Mouse (Mus musculus) neural tube, embryonic 12.5 days (tissue): Measurements from ENCODE around the gene Rft1. TPM values are rescaled to one million over a fixed set of nuclear protein-coding genes. Genes with fewer than 3 reads are reported as not detected.

Experiments used
- ATAC-seq: fragments of 200-750 bp; cut with Nextera tagmentation; 2 replicates; pipeline ENCODE4 v1.8.0; 2017; ENCODE audit warnings: low read depth, mild to moderate bottlenecking, moderate TSS enrichment, moderate library complexity; ENCODE audit not compliant: low FRiP score
- H3K27ac ChIP-seq: fragments of 300-500 bp; sonication (generic); 2 replicates; pipeline ENCODE4 v1.5.1; 2016
- H3K27me3 ChIP-seq: fragments of 300-500 bp; sonication (generic); replicated peaks from 2 replicates; pipeline ENCODE4 v1.6.1; 2016; ENCODE audit warnings: mild to moderate bottlenecking
- H3K36me3 ChIP-seq: fragments of 300-500 bp; sonication (generic); 2 replicates; pipeline ENCODE4 v1.6.1; 2016; ENCODE audit warnings: mild to moderate bottlenecking
- H3K4me1 ChIP-seq: fragments of 300-500 bp; sonication (generic); 2 replicates; pipeline ENCODE4 v1.6.1; 2016
- H3K4me2 ChIP-seq: fragments of 300-500 bp; sonication (generic); replicated peaks from 2 replicates; pipeline ENCODE4 v1.6.1; 2016; ENCODE audit warnings: mild to moderate bottlenecking
- H3K4me3 ChIP-seq: fragments of 300-500 bp; sonication (generic); 2 replicates; pipeline ENCODE4 v1.5.1; 2016
- H3K9ac ChIP-seq: fragments of 300-500 bp; sonication (generic); 2 replicates; pipeline ENCODE4 v1.6.1; 2016; ENCODE audit warnings: mild to moderate bottlenecking
- H3K9me3 ChIP-seq: fragments of 300-500 bp; sonication (generic); 2 replicates; pipeline ENCODE4 v1.6.1; 2016; ENCODE audit warnings: mild to moderate bottlenecking
- WGBS: fragments of 180-500 bp; shearing (Covaris S2); methylation state at CpG from one replicate; pipeline ENCODE4 v1.1.7; 2016; 5-methylcytosine and 5-hydroxymethylcytosine counted together
- polyA plus RNA-seq: library from polyadenylated mRNA; unstranded; fragments of >200 nt; fragmentation: Nextera tagmentation; extraction: Ambion mirVana; gene quantifications from 2 replicates; pipeline ENCODE4 v1.2.1, GENCODE M21; 2016

Gene Rft1
- polyA plus RNA-seq, 1 experiment from 2014 or later, result 13.5 TPM

GRCm38 (mm10) chr14:30633708-30634107, 20.5 kb upstream of the Rft1 start:
- Histone ChIP-seq H3K4me2 (no peak overlapping the region), H3K9me3 (no peaks in the 10 kb centered on the region), H3K4me1 (no peaks in the 10 kb centered on the region; the same call in 1 of the 2 replicates), H3K4me3 (no peak overlapping the region), H3K27ac (no peak overlapping the region), H3K27me3 (no peaks in the 10 kb centered on the region), H3K9ac (no peak overlapping the region), H3K36me3 (no peaks in the 10 kb centered on the region)
- ATAC-seq, result no peak
- WGBS, result 68% methylated on average over 7 of the region's 7 CpGs

GRCm38 (mm10) chr14:30634418-30634817, 19.7 kb upstream of the Rft1 start:
- Histone ChIP-seq H3K36me3 (no peaks in the 10 kb centered on the region), H3K27ac (no peak overlapping the region), H3K4me2 (no peak overlapping the region), H3K4me1 (no peaks in the 10 kb centered on the region; the same call in 1 of the 2 replicates), H3K4me3 (no peak overlapping the region), H3K27me3 (no peaks in the 10 kb centered on the region), H3K9me3 (no peaks in the 10 kb centered on the region), H3K9ac (no peak overlapping the region)
- WGBS, result 91% methylated on average over 1 of the region's 1 CpGs
- ATAC-seq, result no peak

- Histone ChIP-seq H3K36me3 (no peaks in the 10 kb centered on the region), H3K27me3 (no peaks in the 10 kb centered on the region), H3K4me2 (no peak overlapping the region), H3K27ac (no peak overlapping the region), H3K4me3 (no peak overlapping the region), H3K4me1 (no peaks in the 10 kb centered on the region; the same call in 1 of the 2 replicates), H3K9ac (no peak overlapping the region), H3K9me3 (no peaks in the 10 kb centered on the region)
- ATAC-seq, result no peak
- 86% methylated on average over 13 of the region's 13 CpGs for whole genome bisulfite sequencing
Observed at GRCm38 (mm10) chr14:30635219-30635910, 18.8 kb upstream of the Rft1 start.

GRCm38 (mm10) chr14:30636499-30636898, 17.7 kb upstream of the Rft1 start:
- no peaks in the 10 kb centered on the region; the same call in 1 of the 2 replicates for H3K4me1 ChIP-seq
- no peak overlapping the region for H3K9ac ChIP-seq
- H3K36me3 ChIP-seq, result no peaks in the 10 kb centered on the region
- H3K4me2 ChIP-seq, result no peak overlapping the region
- no peaks in the 10 kb centered on the region for H3K27me3 ChIP-seq
- H3K9me3 ChIP-seq, result no peaks in the 10 kb centered on the region
- 83% methylated on average over 9 of the region's 9 CpGs for WGBS
- H3K4me3 ChIP-seq, result no peak overlapping the region
- no peak overlapping the region for H3K27ac ChIP-seq
- ATAC-seq, result no peak

GRCm38 (mm10) chr14:30637087-30637486, 17.1 kb upstream of the Rft1 start:
- H3K9me3 ChIP-seq, result no peaks in the 10 kb centered on the region
- ATAC-seq, result no peak
- no peaks in the 10 kb centered on the region for H3K36me3 ChIP-seq
- H3K27me3 ChIP-seq, result no peaks in the 10 kb centered on the region
- WGBS, result 68% methylated on average over 2 of the region's 2 CpGs
- H3K27ac ChIP-seq, result no peak overlapping the region
- H3K4me1 ChIP-seq, result no peaks in the 10 kb centered on the region
- H3K4me3 ChIP-seq, result no peak overlapping the region
- H3K9ac ChIP-seq, result no peak overlapping the region
- no peak overlapping the region for H3K4me2 ChIP-seq

- Histone ChIP-seq H3K4me3 (no peak overlapping the region), H3K9me3 (no peaks in the 10 kb centered on the region), H3K27me3 (no peaks in the 10 kb centered on the region), H3K27ac (no peak overlapping the region), H3K36me3 (no peaks in the 10 kb centered on the region), H3K9ac (no peak overlapping the region), H3K4me2 (no peak overlapping the region), H3K4me1 (no peaks in the 10 kb centered on the region)
- 88% methylated on average over 4 of the region's 4 CpGs for WGBS
- no peak for ATAC-seq
Observed at GRCm38 (mm10) chr14:30638009-30638408, 16.2 kb upstream of the Rft1 start.

GRCm38 (mm10) chr14:30638686-30639085, 15.5 kb upstream of the Rft1 start:
- Histone ChIP-seq H3K9me3 (no peaks in the 10 kb centered on the region), H3K27me3 (no peaks in the 10 kb centered on the region), H3K9ac (no peak overlapping the region), H3K36me3 (no peaks in the 10 kb centered on the region), H3K4me1 (no peaks in the 10 kb centered on the region), H3K27ac (no peak overlapping the region), H3K4me3 (no peak overlapping the region), H3K4me2 (no peak overlapping the region)
- 79% methylated on average over 4 of the region's 4 CpGs for WGBS
- no peak for ATAC-seq

- Histone ChIP-seq H3K4me2 (no peak overlapping the region), H3K4me3 (no peak overlapping the region), H3K27me3 (no peaks in the 10 kb centered on the region), H3K36me3 (no peaks in the 10 kb centered on the region), H3K4me1 (no peaks in the 10 kb centered on the region), H3K27ac (no peak overlapping the region), H3K9me3 (no peaks in the 10 kb centered on the region), H3K9ac (no peak overlapping the region)
- no peak for ATAC-seq
- 81% methylated on average over 2 of the region's 2 CpGs for WGBS
Observed at GRCm38 (mm10) chr14:30641748-30642147, 12.4 kb upstream of the Rft1 start.

- H3K9me3 ChIP-seq, result no peaks in the 10 kb centered on the region
- WGBS, result 90% methylated on average over 2 of the region's 2 CpGs
- no peak overlapping the region for H3K4me3 ChIP-seq
- no peak overlapping the region for H3K27ac ChIP-seq
- H3K9ac ChIP-seq, result no peak overlapping the region
- H3K4me1 ChIP-seq, result no peaks in the 10 kb centered on the region
- no peak for ATAC-seq
- H3K27me3 ChIP-seq, result no peaks in the 10 kb centered on the region
- H3K4me2 ChIP-seq, result no peak overlapping the region
- H3K36me3 ChIP-seq, result no peaks in the 10 kb centered on the region
Observed at GRCm38 (mm10) chr14:30644026-30644425, 10.1 kb upstream of the Rft1 start.

- no peaks in the 10 kb centered on the region for H3K9me3 ChIP-seq
Observed at GRCm38 (mm10) chr14:30645066-30645465, 9.1 kb upstream of the Rft1 start.

GRCm38 (mm10) chr14:30646486-30646885, 7.7 kb upstream of the Rft1 start:
- no peak overlapping the region for H3K4me2 ChIP-seq
- no peak overlapping the region for H3K4me3 ChIP-seq
- H3K4me1 ChIP-seq, result no peaks in the 10 kb centered on the region
- H3K9ac ChIP-seq, result no peak overlapping the region
- no peak for ATAC-seq
- no peaks in the 10 kb centered on the region for H3K27me3 ChIP-seq
- no peaks in the 10 kb centered on the region for H3K9me3 ChIP-seq
- 73% methylated on average over 1 of the region's 1 CpGs for WGBS
- H3K27ac ChIP-seq, result no peak overlapping the region
- H3K36me3 ChIP-seq, result no peaks in the 10 kb centered on the region

More at GRCm38 (mm10) chr14:30645066-30645465, 9.1 kb upstream of the Rft1 start:
- Histone ChIP-seq H3K27ac (no peak overlapping the region), H3K4me2 (no peak overlapping the region), H3K27me3 (no peaks in the 10 kb centered on the region), H3K9ac (no peak overlapping the region), H3K36me3 (no peaks in the 10 kb centered on the region), H3K4me3 (no peak overlapping the region), H3K4me1 (no peaks in the 10 kb centered on the region)
- 67% methylated on average over 8 of the region's 8 CpGs for WGBS
- ATAC-seq, result no peak

- no peaks in the 10 kb centered on the region for H3K27me3 ChIP-seq
- H3K36me3 ChIP-seq, result no peaks in the 10 kb centered on the region
- no peak overlapping the region for H3K9ac ChIP-seq
- H3K4me2 ChIP-seq, result no peak overlapping the region
- H3K27ac ChIP-seq, result no peak overlapping the region
- ATAC-seq, result no peak
- 75% methylated on average over 3 of the region's 3 CpGs for WGBS
- no peaks in the 10 kb centered on the region for H3K4me1 ChIP-seq
- H3K9me3 ChIP-seq, result no peaks in the 10 kb centered on the region
- H3K4me3 ChIP-seq, result no peak overlapping the region
Observed at GRCm38 (mm10) chr14:30648478-30648877, 5.7 kb upstream of the Rft1 start.

- no peak overlapping the region for H3K27ac ChIP-seq
- H3K4me3 ChIP-seq, result no peak overlapping the region
- no peaks in the 10 kb centered on the region for H3K36me3 ChIP-seq
- H3K27me3 ChIP-seq, result no peaks in the 10 kb centered on the region
- H3K9me3 ChIP-seq, result no peaks in the 10 kb centered on the region
- H3K9ac ChIP-seq, result no peak overlapping the region
- no peak overlapping the region for H3K4me2 ChIP-seq
- WGBS, result 84% methylated on average over 8 of the region's 8 CpGs
- no peak for ATAC-seq
- no peaks in the 10 kb centered on the region for H3K4me1 ChIP-seq
Observed at GRCm38 (mm10) chr14:30649745-30650144, 4.4 kb upstream of the Rft1 start.
